Mouse (Mus musculus): Measurements from ENCODE around the gene Gm9803. TPM values are rescaled to one million over a fixed set of nuclear protein-coding genes. Genes with fewer than 3 reads are reported as not detected.
A peak's percentile ranks its signal among the peaks of the same experiment; 100 is the strongest.
"Not testable (repeated sequence)": the region's sequence is repeated elsewhere in the genome, so short reads cannot be mapped to it uniquely, and the experiment has no call there.

Gm9803 gene
- total RNA-seq (2021) = 10 to 100 TPM; 26.8 to 27.4 TPM
- 130 and 175 TPM in 2 replicates for polyA plus RNA-seq (2012; rRNA removed)
- long read RNA-seq, transcript Gm9803-201 (1 exons, 563 nt) = major isoform, 13 of 13 reads
- long read RNA-seq, partial matches to known transcripts = 0 of 13 reads
- long read RNA-seq, other reads (novel, unspliced or antisense) = 0 of 13 reads

DNA sequence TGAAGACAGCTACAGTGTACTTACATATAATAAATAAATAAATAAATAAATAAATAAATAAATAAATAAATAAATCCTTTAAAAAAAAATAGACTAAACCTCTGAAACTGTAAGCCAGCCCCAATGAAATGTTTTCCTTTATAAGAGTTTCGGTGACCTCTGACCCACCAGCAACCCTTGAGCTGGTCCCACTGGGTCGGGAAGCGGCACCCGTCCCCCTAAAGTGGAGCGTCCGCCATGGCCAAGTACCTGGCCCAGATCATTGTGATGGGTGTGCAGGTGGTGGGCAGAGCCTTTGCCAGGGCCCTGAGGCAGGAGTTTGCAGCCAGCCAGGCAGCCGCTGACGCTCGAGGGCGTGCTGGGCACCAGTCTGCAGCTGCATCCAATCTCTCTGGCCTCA, at the start of gene Gm9803:
TSS of gene Gm9803 (plus strand) at position 154 of the 400 bp plus-strand sequence.
- DNase-seq = not testable (repeated sequence)

DNA sequence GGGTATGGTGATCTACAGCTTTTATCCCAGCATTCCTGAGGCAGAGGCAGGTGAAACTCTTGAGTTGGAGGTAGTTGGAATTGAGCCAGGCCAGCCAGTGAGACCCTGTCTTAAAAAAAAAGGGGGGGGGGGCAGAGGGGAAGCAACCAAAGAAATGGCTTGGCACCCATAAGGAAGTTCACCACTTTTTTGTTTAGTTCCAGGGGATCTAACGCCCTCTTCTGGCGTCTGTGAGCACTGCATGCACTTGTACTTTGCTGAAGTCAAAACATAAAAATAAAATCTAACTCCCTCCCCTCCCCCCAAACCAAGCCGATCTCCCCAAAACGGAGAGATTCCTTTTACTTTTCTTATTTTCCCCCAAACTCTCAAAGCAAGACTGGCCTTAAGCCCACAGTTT, 48.5 kb upstream of the Gm9803 start:
- no peak for DNase-seq

DNA sequence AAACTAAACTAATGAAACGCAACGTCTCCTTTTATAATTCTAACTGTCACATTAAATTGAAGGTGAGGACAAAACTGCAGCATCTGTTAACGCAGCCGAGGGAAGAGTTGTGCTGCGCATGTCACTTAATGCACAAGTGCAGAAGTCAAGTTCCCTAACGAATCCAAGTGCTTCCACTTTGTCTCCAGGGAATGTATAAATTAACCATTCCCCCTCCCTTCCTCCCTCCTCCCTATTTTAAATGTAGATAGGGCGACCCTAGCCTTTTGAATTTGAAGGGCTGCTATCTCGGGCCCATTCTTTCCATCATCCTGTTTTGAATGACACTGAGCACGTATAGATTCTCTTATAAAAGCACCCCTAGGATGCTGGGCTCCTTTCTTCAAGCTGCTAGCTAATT, 46.4 kb upstream of the Gm9803 start:
- DNase-seq = no peak

DNA sequence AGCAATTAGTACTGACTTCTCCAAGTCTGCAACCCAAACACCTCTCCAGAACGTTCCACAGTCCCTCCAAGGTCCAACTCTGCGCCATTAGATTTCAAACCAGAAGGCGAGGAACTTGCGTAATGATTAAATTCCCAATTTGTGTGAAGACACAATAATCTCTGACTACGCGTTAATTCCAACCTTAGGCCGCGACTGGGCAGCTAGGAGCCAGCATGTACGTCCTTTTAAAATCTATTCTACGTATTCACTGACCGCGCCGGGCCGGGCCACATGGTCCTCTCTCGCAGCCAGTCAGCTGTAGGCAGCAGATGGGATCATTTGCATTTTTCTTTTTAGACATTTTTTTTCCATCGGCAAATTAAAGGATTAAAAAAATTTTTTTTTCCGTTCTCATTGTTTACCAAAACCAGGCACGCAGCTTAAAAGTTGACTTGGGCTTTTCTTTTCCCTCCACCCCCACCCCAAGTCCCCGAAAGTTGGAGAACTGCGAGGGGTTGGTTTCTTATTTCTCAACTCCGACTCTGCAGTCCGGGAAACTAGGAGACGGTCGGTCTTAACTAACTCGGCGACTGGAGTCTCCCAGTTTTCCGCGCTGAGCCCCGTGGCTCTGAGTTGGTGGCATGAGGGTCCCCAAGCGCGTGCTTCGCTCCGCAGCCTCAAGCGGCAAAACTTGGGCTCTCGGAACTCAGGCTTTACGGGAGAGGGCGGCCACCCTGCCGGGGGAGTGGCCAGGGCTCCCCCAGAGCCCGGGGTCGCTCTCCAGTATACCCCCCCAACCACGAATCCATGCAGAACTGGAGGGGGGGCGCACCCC, 45.8 kb upstream of the Gm9803 start:
- DNase-seq = peak; percentile 82

DNA sequence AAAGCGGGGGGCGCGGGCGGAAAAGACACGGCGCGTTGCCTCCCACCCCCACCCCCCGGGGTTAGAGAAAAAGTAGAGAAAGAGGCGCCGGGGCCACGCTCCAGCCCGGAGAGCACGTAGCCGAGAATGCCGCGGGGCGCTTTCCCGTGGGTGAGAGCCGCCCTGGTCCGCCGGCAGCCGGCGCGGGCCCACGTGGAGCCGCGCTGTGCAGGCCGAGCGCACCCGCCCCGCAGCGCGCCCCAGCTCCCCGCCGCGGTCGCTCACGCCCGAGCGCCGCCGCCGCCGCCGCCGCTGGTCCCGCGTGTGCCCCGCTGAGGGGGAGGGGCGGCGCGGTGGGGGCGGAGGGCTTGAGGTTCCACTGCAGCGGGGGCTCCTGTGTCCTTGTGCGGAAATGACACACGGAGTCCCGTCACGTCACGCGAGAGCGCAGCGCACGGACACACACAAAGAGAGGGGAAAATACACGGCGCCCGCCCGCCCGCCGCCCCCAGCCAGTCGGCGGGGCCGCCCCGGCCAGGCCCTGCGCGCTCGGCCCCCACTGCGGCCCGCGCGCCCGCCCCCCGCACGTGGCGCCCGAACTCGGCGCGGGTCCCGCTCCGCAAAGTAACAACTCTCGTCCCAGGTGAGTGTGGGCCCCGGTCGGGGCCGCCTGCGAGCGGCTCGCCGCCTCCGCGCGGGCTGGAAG, 45.0 kb upstream of the Gm9803 start, which contains the start of gene Bend3:
TSS of gene Bend3 (plus strand) at position 81 of the 685 bp plus-strand sequence.
- peak; percentile 77 for DNase-seq

DNA sequence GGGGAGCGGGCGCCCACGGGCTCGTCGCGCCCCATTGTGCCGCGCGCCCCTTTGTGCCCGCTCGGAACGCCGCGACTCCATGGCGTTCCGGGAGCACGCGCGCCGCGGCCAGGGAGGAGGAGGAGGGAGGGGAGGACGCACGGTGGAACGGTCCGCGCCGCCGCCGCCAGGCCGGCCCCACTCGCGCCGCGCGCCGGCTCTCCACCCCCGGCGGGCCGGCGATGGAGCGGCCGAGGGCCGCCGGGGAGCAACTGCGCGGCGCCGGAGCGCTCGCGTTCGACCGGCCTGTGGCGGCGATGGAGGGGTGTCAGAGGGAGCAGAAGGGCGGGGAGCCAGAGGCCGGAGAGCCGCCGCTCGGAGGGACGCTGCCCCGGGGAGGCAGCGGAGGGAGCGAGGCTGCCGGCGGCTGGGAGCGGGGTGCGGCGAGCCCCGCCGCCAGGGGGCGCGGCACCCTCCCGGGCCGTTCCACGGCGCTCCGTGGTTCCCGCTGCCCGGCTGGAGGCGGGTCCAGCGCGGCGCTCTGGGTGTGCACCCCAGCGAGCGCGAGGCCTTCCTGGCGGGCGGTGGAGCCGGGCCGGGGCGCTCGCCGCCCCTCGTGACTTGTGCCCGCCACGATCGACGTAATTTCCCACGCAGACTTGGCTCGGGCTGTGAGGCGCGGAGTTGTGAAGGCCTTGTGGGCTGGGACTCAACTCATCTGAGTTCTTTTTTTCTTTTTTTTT, 44.3 kb upstream of the Gm9803 start:
- peak; percentile 95 for DNase-seq

DNA sequence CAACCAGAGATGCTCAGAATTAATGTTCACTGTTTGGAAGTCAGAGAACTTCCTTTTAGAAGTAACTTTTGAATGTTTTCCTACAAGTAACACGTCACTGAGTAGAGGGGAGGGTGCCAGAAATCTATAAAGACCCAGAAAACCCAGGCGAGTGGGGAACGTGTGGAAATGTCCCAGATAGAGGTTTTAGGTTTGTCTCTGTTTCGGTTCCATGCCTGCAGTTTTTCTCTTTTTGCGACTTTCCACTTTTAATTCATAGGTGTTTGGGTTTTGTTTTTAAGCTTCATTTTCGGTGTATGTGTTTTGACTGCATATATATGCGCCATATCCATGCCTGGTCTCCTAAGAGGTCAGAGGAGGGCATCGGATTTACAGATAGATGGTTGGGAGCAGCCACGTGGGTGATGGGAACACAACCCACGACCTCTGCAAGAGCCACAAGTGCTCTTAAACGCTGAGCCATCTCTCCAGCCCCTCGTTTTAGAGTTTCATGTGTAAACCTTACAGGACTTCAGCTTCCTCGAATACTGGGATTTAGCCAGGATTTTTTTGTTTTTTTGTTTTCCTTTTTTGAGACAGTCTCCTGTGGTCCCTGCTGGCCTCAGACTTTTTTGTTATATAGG, 43.5 kb upstream of the Gm9803 start:
- DNase-seq = no peak

DNA sequence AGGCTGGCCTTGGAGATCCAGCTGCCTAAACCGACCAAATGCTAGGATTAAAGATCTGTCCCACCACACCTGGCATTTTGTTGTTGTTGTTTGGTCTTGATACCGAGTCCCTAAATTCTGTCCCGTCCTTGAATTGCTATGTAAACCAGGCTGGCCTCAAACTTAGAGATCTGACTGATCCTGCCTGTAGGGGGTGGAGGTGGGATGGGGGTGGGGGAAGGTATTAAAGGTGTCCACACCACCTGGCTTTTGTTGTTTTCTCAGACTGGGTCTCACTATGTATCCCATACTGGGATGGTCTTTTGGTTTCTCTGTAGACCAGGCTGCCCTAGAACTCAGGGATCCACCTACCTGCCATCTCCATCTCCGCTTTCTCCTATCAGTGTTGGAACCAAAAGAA, 42.7 kb upstream of the Gm9803 start:
- DNase-seq = no peak

DNA sequence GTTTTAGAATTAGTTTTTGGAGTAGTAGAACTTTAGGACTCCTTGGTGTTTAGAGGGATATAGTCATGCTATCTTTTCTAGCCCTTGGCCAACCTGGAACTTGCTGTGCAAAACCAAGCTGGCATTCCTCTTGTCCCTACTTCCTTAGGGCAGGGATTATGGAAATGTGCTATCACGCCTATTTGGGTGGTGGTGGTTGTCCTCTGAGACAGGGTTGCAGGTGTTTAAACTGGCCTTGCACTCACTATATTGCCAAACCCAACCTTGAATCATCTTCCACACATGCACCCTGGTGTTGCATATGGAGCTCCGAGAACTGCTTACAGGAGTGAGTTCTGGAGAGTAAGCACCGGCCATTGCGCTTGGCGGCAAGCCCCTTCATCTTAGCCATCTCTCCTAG, 41.9 kb upstream of the Gm9803 start:
- DNase-seq = no peak

DNA sequence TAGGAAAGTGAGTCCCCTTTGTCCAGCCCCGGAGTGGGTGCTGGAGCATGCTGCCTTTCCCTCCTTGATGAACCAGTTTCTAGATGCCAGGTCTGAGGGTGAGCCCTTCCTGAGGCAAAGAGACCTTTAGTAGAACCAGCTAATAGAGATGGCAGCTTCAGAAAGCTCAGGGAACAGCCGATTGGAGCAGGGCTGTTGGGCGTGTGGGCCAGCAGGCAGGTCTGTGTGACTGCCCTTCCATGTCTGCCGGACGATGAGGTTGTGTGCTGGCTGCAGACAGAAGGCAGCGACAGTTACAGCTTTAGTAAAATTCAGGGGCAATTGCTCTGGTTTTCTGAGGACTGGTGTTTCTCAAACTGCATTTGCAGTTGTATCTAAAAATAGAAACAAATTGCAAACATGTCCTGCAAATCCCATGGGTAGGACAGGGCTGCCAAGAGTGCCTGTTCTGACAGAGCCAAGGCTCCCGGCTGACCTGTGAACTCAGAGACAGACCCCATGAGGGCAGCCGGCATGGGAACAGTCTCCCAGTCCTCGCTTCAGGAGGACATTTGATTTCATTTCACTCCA, 40.4 kb upstream of the Gm9803 start:
- peak; percentile 29 for DNase-seq

DNA sequence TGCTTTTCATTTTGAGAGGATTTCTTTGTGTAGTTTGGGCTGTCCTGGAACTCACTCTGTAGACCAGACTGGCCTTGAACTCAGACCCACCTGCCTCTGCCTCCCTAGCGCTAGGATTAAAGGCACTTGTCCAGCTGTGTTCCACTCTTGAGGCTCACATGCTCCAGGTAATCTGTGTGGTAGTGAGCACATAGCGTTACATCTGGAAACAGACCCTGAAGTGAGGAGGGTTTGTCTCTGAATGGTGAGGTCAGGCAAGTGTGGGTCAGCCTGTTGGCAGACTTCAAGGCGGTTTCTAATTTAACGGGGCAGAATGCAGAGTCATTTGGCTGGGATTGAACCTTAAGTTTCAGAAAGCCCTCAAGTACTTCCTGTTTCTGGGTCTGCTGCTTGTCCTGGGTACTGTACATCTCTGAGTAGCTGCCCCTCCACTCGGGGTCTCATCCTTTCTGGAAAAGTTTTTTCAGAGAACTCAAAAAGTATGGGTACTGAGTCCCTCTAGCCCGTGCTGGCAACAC, 38.1 kb upstream of the Gm9803 start:
- DNase-seq = no peak

DNA sequence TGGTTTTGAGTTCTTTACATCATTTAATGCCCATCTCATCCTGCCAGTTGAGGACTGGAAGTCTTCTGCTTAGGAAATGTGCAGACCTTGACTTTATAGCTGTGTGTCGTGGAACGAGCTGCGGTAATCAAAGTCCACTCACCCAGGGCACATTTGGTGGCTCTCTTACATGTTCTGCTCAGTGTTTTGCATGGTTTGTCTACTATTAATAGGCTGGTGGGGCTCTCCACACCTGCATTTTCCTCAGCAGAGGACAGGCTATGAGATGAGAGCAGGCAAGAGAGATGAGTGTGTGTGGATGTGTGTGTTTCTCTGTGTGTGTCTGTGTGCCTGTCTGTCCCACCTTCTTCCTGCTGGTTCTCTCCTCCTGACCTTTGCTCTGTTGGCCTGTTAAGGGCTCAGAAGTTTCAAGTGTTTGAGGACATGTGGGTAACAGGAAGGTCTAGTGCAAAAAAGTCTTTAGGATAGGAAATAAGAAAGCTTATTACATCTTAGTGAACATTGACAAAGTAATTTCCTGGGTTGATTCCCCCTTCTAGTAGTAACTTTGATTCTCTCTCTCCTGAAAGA, 36.4 kb upstream of the Gm9803 start:
- no peak for DNase-seq

DNA sequence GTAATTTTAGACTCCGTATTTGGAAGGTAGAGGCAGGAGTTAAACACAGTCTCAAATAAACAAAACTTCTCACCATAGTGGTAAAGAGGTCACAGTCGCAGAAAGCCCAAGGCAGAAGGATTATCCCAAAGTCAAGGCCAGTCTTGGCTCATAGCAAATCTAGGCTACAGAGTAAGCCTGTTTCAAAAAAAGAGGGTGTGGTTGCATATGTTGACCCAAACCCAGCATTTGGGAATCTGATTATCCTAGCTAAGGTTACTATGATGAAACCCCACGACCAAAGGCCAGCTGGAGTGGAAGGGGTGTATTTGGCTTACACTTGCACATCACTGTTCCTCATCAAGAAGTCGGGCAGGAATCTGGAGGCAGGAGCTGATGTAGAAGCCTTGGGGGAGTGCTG, 35.6 kb upstream of the Gm9803 start:
- DNase-seq = no peak

DNA sequence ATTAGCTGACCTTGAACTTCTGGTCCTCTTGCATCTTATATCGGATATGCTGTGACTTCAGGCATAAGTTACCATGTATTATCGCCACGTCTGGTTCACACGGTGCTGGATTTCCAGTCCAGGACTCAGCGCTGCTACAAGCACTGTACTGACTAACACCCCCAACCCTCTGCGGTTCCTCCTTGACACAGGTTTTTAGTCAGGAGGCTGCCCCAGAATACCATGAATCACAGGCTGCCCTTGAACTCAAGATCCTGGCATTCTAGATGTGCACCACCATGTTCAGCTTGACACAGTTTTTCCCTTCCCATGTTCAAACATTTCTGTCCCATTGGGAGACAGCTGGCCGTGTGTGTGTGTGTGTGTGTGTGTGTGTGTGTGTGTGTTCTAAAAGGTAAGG, 34.7 kb upstream of the Gm9803 start:
- DNase-seq = peak; percentile 41

DNA sequence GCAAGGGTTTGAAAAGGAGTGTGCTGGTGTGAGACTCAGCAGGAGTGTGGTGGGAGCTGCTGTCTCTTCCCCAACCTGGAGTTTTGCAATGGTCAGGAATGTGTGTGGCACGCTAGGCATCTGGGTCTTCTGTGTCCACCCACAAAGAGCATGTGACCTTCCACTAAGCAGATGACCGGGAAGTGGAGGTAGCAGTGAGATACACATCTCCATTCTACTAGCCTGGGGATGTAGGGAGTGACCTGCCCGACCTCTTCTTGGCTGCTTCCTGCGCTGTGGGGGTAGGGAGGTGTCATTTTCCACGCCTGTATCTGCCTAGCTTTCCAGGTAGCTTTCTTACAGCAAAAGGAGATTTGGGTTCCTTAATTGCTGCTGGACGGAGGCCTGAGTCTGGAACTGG, 34.3 kb upstream of the Gm9803 start:
- no peak for DNase-seq

DNA sequence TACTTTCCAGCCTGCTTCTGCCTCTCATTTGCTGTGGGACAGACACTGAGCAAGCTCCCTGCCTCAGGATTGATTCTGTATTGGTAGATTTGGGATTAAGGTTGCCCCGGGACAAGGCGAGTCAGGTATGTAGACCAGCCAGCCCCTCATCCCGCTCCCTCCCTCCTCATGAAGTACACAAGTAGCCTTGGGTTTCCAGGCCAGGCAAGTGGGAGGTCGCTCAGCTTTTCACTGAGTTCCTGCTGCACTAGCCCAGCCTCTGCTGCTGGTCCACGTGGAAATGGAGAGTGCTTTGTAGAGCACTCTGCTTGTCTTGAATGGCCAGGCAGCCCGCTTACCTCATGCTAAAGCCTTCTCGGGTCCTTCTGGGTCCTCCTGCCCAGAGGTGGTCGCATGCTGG, 33.9 kb upstream of the Gm9803 start:
- no peak for DNase-seq

DNA sequence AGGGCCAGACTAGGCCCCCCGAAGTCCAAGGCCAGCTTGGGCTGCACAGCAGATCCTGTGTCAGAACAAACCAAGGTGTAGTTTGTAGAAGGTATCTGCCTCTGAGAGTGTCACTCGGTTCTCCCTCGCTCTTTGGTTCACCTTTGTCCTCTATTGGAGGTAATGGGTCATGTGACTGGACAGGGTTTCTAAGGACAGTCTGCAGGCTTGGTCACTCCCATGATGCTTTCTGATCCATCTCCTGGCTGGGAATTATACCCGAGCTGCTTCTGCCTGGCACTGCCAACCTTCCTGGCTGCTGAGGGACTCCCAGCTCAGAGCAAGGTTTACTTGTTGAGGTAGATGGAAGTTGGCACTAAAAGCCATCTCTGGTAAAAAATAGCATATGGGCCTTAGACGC, 33.0 kb upstream of the Gm9803 start:
- peak; percentile 23 for DNase-seq

DNA sequence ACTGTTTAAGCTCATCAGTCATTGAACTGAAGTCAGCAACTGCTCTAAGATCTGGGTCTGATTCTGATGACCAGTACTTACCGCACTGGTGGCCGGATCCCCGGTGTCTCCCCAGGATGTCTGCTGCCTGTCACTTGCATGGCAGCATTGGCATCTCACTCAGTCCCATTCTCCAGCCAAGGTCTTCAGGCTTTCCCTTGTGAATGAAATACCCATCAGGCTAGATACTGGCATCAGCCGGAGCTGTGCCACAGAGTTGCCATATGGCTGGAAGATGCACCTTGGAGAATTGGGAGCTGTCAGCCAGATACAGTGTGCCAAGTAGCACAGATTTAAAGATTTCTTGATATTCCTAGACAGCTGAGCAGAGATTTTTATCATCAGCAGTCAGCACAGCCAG, 21.3 kb upstream of the Gm9803 start:
- no peak for DNase-seq

DNA sequence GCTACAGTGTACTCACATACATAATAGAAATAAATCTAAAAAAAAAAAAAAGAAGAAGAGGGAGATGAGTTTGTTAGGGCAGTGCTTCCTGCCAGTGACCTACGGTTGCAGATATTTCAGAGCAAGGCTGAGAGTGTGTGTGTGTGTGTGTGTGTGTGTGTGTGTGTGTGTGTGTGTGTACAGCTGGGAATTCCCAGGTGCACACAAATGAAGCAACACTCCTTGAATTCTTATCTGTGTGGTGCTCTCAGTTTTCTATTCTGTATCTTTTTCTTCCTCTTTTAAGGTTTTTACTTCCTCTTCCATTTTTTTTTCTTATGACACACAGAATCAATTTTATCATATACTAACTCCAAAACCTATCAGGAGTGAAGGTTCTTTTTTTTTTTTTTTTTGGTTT, 19.6 kb upstream of the Gm9803 start:
- DNase-seq = no peak

DNA sequence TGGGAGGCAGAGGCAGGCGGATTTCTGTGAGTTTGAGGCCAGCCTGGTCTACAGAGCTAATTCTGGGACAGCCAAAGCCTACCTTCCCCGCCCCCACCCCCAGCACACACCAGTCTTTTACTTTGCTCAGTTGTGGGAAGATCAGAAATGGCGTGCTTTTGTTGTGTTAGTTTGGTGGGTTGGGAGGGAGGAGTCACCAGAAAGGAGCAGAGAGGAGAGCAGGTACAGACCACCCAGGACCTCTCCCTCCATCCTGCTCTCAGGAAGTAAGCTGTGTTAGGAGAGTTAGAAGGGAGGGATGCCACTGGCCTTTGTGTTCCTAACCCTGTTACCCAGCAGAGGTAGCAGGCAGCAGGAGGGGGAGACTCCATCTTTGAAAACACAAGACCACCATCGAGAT, 16.8 kb upstream of the Gm9803 start:
- no peak for DNase-seq

DNA sequence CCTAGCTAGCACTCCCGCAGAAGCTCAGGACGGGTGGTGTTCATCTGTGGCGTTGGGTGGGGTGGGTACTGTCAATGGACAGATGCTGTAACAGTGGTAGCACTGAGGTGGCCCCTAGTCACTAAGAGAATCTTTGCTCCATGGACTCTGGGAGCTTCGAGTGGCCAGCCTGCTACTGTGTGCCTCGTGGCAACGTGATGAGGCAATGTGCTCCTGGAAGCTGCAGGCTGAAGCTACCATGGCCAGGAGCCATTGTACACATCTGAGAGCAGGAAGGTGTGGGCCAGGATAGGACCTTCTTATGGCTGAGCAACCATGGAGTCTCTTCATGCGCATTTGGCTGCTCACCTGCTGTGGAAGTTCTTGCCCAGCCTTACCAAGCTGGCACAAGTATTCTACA, 14.7 kb upstream of the Gm9803 start:
- no peak for DNase-seq
